Mouse (Mus musculus) lung, postnatal 14 days (tissue): ENCODE data around the gene Acap3.

Source experiments
- DNase-seq: peaks from one replicate; pipeline ENCODE4 v3.0.0; 2021

The Acap3 gene

GRCm38 (mm10) chr4:155887674-155888073, 3.9 kb upstream of the Acap3 start:
- no peak for DNase-seq

GRCm38 (mm10) chr4:155888181-155888580, 3.4 kb upstream of the Acap3 start:
- no peak for DNase-seq

- DNase-seq = no peak
These were observed 2.3 kb upstream of the Acap3 start for GRCm38 (mm10) chr4:155889316-155889715.

- DNase-seq = no peak
These were observed 581 bp upstream of the Acap3 start for GRCm38 (mm10) chr4:155891011-155891471.

- peak; percentile 89 for DNase-seq
These were observed 395 bp downstream of the Acap3 start for GRCm38 (mm10) chr4:155892017-155892416.

GRCm38 (mm10) chr4:155892438-155893211, 1.0 kb downstream of the Acap3 start:
- peak; percentile 32 for DNase-seq

GRCm38 (mm10) chr4:155893212-155893690, 1.6 kb downstream of the Acap3 start:
- DNase-seq = no peak

GRCm38 (mm10) chr4:155894311-155894881, 2.8 kb downstream of the Acap3 start:
- DNase-seq = peak; percentile 82

- peak; percentile 57 for DNase-seq
These were observed 3.6 kb downstream of the Acap3 start for GRCm38 (mm10) chr4:155895216-155895615.

- no peak for DNase-seq
These were observed 4.2 kb downstream of the Acap3 start for GRCm38 (mm10) chr4:155895826-155896225.

GRCm38 (mm10) chr4:155896461-155896860, 4.8 kb downstream of the Acap3 start:
- DNase-seq = no peak

GRCm38 (mm10) chr4:155898318-155898717, 6.7 kb downstream of the Acap3 start:
- no peak for DNase-seq

GRCm38 (mm10) chr4:155899355-155899754, 7.7 kb downstream of the Acap3 start:
- no peak for DNase-seq

GRCm38 (mm10) chr4:155901205-155901604, 9.6 kb downstream of the Acap3 start:
- DNase-seq = peak; percentile 63

GRCm38 (mm10) chr4:155903246-155903645, 11.6 kb downstream of the Acap3 start:
- DNase-seq = no peak

GRCm38 (mm10) chr4:155904318-155905102, 12.9 kb downstream of the Acap3 start:
- no peak for DNase-seq

- DNase-seq = no peak
These were observed 14.0 kb downstream of the Acap3 start for GRCm38 (mm10) chr4:155905634-155906033.

- DNase-seq = no peak
These were observed 14.5 kb downstream of the Acap3 start for GRCm38 (mm10) chr4:155906125-155906524.

GRCm38 (mm10) chr4:155907003-155907402, 15.4 kb downstream of the Acap3 start:
- DNase-seq = no peak

GRCm38 (mm10) chr4:155908281-155908680, 16.7 kb downstream of the Acap3 start:
- DNase-seq = no peak

GRCm38 (mm10) chr4:155908751-155909150, 17.1 kb downstream of the Acap3 start:
- no peak for DNase-seq

- DNase-seq = no peak
These were observed 40.4 kb downstream of the Acap3 start for GRCm38 (mm10) chr4:155932031-155932430.

GRCm38 (mm10) chr4:155943049-155943452, 51.4 kb downstream of the Acap3 start:
- DNase-seq = peak; percentile 22
